Mouse (Mus musculus) G1E-ER4 (cell line): ENCODE measurements around the gene Rtn1. TPM values are rescaled to one million over a fixed set of nuclear protein-coding genes. Genes with fewer than 3 reads are reported as not detected.

ENCODE experiments used
- GATA1 ChIP-seq: IDR thresholded peaks from one replicate; pipeline ENCODE4 v1.8.0; 2012; ENCODE audit warnings: low read length, inconsistent platforms
- polyA plus RNA-seq: library from polyadenylated mRNA; stranded (reverse); fragments of >175 nt; gene quantifications from 2 replicates; pipeline ENCODE4 v1.2.3, GENCODE M21; 2012

Rtn1 gene
- not detected in 2 replicates for polyA plus RNA-seq

DNA sequence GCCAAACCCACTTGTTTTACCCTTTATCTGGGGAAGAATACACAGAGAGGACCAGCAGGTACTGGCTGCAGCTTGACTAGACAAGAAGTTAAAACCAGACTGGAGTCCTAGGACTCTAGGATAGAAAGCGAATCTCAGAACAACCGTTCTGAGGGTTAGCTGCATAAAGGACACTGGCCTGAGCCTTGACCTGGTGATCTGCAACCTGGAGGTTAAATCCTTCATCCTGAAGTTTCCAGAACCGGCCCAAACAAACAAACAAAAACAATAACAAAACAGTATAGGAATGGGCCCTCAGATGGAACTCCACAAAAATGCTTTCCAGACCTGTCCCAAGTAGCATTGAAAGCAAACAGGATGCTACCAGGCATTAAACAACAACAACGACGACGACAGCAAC, at the start of gene Rtn1:
TSS of gene Rtn1 (minus strand) at position 101 of the 400 bp plus-strand sequence.
- no peak for TF ChIP-seq GATA1

DNA sequence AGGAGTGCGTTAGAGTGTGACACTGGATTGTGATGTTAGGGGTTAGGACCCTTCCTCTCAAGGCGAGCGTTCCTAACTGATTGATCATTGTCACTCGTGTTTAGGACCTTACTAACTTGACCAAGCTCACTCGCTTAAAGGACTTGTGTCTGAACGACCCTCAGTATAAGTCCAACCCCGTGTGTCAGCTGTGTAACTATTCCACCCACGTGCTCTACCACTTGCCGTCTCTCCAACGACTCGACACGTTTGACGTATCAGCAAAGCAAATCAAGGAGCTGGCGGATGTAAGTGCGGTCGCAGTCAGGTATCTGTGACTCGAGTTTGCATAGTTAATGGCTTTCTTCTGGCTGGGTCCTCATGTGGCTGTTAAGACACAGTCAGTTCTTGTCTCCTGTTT, 45.1 kb upstream of the Rtn1 start:
- TF ChIP-seq GATA1 = no peak

DNA sequence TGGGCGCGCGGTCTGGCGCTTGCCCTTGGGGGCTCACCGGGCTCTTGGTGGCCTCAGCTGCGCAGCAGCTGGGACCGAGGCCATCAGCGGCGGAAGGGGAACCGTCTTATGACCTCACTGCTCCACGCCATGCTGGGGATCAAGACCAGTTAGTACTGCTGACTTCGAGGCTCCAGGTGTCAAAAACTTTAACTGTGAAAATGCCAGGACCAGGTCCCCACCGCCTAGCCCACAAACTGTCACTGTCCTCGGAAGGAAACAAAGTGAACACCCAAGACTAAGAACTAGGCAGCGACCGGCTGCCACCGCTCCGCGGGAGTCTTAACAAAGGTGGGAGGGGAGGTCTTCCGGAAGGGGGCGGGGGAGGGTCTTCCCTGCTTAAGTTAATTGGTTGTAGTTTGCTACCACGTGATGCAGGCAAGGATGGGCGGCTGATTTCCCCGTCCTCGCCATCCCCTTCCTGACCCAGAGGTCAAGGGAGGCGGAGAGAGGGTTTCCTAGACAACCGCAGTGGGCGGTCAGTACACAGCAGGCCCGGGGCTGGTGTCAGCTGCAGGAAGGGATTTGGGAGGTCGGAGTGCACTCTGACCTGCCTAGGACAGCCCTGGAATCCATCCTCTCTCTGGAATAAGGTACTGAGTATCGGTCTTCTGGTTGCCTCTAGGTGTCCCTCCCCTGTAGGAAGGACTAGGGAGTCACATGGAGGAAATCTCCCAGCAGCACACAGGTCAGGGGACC, 33.2 kb upstream of the Rtn1 start, which contains the start of gene Lrrc9:
TSS of gene Lrrc9 (plus strand) at position 28 of the 738 bp plus-strand sequence.
- no peak for TF ChIP-seq GATA1

DNA sequence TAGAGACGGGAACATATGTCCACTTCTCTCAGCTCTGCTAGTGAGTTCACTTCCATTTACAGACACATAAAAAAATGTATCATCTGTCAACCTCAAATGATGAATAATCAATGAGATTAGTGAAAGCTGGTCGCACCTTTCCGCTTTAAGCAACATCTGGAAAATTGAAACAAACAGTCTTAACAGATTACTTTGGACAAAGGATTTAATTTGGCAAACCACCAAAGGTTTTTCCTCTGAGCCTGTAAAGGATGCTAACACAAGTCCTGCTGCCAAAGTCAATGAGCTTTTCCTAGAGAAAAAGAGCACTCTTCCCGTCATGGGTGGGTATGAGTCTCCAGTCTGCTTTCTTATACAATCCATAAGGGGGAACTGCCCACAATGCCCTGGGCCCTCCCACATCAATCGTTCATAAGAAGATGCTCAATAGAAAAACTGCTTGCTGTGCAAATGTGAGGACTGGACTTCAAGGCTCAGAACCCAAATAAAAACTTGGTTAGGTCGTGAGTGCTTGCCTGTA, 30.2 kb upstream of the Rtn1 start:
- no peak for TF ChIP-seq GATA1

DNA sequence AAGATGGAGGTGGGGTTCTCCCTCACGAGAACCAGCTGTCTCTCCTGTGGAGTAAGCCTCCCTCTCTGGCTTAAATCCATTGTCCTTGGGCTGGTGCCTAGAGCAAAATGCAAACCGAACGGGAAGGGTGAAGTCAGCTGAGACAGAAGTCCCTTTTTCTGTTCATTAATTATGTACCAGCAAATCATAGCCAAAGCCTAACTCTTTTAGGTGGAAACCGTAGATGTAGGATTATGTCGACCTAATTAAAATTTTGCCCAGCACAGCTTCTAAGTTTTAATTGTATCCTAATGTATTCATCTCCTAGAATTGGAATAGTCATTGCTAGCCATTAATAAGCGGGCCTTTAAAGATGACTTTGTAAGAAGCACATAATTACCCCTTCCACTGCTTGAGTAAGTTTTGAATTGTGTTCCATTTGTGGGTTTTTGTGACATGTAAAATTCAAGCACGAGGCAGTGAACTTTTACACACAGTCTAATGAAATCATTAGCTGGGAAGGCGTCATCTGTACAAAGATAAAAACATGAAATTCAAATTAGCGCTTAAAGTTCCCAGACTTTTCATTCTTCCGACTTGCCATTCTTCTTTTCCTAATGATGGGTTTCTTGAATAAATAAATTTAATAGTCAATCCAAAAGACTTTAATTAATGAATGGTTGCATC, 29.0 kb upstream of the Rtn1 start:
- TF ChIP-seq GATA1 = no peak

DNA sequence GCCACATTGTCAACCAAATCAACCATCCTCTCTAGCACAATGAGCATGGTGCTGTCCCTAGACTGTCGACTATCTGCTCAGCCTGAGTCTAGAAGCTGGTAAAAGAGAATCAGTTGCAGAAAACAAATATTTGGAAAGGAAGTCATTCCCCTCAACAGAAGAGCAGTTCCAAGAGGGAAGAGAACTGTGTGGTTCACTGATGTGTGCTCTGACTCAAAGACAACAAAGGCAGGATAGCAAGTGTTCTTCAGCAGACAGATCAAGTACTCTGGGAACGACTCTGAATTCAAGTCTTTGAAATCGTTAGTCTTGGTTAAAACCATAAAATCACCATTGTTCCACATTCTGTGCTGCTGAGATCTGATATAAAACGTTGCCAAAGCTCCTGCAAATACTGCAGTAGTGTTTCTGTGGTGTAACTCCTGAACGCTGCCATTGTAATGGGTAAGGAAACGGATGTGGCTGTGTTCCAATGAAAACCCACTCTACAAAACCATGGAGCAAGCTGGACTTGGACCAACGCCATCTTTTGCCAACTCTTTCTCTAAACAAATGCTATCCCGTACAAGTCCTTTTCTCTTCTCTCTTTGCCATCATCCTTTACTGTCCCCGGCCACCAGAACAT, 24.5 kb upstream of the Rtn1 start:
- TF ChIP-seq GATA1 = no peak

DNA sequence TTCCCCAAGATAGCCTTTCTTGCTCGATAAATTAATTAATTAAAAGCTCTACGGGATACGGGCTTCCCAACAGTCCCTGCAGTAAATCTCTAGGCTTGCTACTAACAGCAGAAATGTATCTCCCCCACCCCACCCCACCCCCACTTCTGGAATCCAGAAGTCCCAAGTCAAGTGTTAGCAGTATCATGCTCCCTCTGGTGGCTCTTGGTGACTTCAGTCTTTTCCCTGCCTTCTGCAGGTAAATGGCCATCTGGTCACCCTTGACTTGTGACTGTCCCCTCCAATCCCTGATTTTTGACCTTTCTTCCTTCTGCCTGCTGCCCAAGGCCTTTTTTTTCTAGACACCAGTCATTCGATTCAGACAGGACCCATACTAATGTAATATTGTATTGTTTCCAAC, 23.4 kb upstream of the Rtn1 start:
- no peak for TF ChIP-seq GATA1

DNA sequence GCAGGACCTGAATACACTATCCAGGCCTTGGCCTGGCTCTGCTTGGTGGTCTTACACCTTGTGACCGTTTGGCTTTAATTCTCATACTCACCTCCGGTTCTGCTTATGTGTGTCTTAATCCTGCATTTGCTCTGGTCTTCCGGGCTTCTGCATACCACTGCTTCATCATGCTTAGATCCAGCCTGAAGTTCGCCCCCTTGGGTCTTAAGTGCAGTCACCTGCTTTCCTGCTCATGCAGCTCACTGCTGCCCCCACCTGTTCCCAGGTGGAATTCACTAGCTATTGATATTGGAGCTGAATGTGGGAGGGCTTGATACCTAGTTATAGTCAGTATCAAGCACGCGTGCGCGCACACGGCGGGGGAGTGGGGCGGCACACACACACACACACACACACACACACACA, 18.9 kb upstream of the Rtn1 start:
- no peak for TF ChIP-seq GATA1

DNA sequence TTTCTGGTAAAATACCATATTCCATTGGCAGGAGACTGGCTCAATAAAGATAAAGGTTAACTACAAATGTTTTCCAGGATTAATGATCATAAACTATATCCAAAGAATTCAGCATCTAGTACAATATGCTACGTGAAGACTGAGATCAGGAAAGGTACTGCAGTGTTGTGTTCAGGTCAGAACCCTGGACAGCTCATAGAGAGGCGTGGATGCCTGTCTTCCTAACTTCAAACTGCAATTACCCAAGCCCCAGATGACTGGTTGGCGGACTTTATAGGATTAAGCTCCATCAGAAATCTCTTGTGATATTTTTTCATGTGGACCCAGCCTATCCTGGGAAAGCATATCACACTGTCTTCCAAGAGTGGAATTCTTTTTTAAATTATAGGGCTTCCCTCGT, 13.8 kb upstream of the Rtn1 start:
- TF ChIP-seq GATA1 = no peak

DNA sequence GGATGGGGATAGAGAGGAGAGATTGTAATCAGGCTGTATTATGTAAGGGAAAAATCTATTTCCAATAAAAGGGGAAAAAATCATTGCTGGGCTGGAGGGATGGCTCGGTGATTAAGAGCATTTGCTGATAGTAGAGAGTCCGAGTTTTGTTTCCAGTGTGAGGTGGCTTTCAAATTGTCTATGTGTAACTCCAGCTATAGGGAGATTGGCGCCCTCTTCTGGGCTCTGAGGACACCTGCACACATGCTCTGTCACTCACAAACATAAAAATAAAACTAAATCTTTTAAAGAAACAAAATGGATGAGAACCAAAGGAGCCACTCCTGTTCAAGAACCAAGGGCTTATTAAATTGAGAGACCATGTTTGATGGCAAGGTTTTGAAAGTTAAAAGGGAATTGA, 8.9 kb upstream of the Rtn1 start:
- no peak for TF ChIP-seq GATA1

DNA sequence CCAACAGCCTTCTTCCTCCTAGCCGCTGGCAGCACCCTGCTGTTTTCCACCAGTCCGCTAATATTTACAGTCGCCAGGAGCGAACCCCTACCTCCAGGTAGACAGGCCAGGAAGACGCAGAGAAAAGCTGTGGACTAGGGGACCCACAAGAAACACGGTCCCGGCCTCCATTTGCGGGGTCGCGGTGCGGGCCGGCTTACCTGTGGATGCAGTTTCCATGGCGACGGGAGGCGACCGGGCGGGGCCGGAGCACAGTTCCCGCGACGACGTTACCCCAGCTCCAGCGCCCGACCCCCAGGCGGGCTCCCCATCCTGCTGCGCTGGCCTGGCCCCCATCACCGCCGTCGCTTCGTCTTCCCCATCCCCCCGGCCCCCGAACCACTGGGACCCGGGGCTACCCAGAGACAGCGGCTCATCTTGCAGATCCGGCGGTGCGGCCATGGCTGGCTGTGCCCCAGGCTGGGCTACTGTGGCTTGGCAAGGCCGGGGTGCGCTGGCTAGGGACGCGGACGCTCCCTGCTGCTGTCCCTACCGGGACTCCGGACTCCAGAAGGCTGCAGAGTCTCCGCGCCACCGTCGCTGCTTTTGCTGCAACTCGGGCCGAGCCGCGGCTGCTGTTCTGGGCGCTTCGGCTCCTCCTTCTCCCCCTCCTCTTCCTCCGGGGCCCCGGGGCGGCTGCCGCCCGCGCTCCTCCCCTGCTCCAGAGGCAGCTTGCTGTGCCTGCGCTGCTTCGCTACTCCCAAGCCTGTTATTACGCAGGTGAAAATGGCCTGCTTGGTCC, 553 bp downstream of the Rtn1 start:
- TF ChIP-seq GATA1 = no peak

DNA sequence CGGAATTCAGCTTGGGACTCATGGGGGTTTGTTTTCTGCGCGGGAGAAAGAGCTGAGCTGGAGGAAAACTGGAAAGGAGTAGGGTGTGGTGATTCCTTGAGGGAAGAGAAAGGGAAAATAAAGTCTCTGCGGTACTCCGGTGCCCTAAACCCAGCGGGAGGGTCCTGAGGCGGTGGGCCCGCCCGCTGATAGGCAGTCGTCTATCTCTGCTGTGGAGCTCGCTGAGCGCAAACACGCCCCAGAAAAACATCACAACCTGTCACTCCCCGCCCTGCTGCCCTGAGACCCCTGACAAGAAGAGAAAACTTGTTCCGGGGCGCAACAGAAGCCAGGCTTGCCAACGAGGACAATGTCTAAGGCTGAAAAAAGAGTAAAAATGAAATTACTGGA, 1.1 kb downstream of the Rtn1 start:
- TF ChIP-seq GATA1 = no peak

DNA sequence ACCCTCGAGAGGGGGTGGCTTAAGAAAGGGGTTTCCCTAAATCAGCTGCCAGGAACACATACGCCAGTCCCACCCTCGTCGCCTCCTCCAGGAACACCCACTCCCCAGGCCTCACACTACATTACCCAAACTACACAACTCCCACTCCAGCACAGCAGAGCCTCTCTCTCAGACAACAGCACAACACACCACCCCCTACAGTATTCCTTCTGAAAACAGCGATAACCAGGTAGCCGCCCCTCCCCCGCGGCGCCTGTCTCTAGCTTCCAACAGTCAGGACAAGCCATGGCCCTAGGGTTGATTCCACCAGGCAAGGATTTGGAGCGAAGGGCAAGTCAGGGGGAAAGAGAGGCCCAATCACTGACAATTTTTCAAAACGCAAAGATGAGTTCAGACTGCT, 1.7 kb downstream of the Rtn1 start:
- TF ChIP-seq GATA1 = no peak

DNA sequence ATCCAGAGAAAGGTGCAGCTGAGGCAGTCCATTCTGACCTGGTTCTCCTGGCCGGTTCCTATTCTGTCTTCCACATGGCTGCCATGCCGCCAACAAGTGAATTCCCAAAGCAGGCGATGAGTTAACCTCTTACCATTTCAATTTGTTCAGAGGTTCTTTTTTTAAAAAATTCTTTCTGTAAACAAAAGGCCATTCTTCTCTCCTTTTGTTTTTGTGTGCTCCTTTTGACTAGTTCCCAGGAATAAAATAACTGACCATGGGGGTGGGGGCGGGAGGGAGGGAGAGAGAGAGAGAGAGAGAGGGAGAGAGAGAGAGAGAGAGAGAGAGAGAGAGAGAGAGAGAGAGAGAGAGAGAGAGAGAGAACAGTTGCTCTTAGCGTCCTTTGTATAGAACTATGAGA, 3.8 kb downstream of the Rtn1 start:
- no peak for TF ChIP-seq GATA1

DNA sequence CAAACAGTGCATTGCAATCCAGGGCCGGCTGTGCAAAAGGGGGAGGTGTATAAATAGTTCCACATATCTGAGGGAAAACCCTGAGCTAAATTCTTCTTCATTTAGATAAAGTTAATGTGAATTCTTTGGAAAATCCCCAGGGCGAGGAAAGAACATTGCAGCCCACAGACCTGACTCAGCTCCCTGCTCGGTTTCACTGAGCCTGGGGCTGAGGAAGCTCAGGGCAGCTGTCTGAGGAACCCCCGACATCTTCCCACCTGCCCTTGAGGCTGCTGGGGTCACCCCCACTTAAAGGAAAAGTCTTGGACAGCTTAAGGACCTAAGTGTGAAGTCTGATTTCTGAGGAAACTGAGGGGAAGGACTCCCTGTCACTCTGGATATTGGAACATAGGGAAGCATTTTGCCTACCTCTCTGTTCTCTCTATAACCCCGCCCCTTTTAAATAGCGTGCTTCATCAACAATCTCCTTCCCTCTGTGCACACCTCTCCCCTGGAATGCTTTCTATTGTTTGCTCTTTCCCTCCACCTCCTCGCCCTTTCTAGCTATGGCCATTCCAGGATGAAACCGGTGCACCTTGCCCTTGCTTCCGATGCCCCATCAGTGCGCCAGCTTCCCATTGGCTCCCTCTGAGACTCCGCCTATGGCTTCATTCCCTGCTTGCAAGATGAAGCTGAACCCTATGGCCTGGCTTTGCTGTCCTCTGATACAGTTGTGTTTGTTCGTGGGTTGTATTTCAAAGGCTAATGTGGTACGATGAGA, 15.6 kb downstream of the Rtn1 start:
- no peak for TF ChIP-seq GATA1
